Mouse (Mus musculus) forebrain, postnatal 0 days (tissue): ENCODE data around the gene Ccser1. TPM values are rescaled to one million over a fixed set of nuclear protein-coding genes. Genes with fewer than 3 reads are reported as not detected.

ENCODE experiments used
- ATAC-seq: fragments of 200-750 bp; cut with Nextera tagmentation; 2 replicates; pipeline ENCODE4 v1.8.0; 2017; ENCODE audit warnings: mild to moderate bottlenecking, moderate library complexity
- DNase-seq: peaks from one replicate; pipeline ENCODE4 v3.0.0-alpha.2; 2015
- H3K27ac ChIP-seq: fragments of 300-500 bp; sonication (generic); 2 replicates; pipeline ENCODE4 v1.5.1; 2014; ENCODE audit warnings: low read depth, mild to moderate bottlenecking, antibody characterized with exemption, low read length, moderate library complexity, mixed read lengths
- H3K27me3 ChIP-seq: fragments of 300-500 bp; sonication (generic); 2 replicates; pipeline ENCODE4 v1.6.1; 2014; ENCODE audit warnings: mild to moderate bottlenecking, low read length, mixed read lengths; ENCODE audit not compliant: insufficient read depth
- H3K36me3 ChIP-seq: fragments of 300-500 bp; sonication (generic); 2 replicates; pipeline ENCODE4 v1.6.1; 2014; ENCODE audit warnings: mild to moderate bottlenecking, moderate library complexity; ENCODE audit not compliant: insufficient read depth
- H3K4me1 ChIP-seq: fragments of 300-500 bp; sonication (generic); 2 replicates; pipeline ENCODE4 v1.6.1; 2014; ENCODE audit warnings: antibody characterized with exemption; ENCODE audit not compliant: insufficient read depth
- H3K4me2 ChIP-seq: fragments of 300-500 bp; sonication (generic); 2 replicates; pipeline ENCODE4 v1.6.1; 2014; ENCODE audit warnings: low read depth, mild to moderate bottlenecking, moderate library complexity
- H3K4me3 ChIP-seq: fragments of 300-500 bp; sonication (generic); 2 replicates; pipeline ENCODE4 v1.5.1; 2014; ENCODE audit warnings: low read depth, low read length, mixed read lengths
- H3K9ac ChIP-seq: fragments of 300-500 bp; sonication (generic); 2 replicates; pipeline ENCODE4 v1.6.1; 2014; ENCODE audit warnings: mild to moderate bottlenecking
- H3K9me3 ChIP-seq: fragments of 300-500 bp; sonication (generic); 2 replicates; pipeline ENCODE4 v1.6.1; 2016; ENCODE audit warnings: low read length
- CTCF ChIP-seq: sonication (generic); IDR thresholded peaks from 2 replicates; pipeline ENCODE4 v1.5.1; 2016; ENCODE audit warnings: antibody characterized with exemption, control low read depth, low read depth
- WGBS: fragments of 180-500 bp; shearing (Covaris S2); extraction: QIAGEN DNeasy Blood & Tissue Kit; methylation state at CpG from one replicate; pipeline ENCODE4 v1.1.7; 2014; 5-methylcytosine and 5-hydroxymethylcytosine counted together
- polyA plus RNA-seq: library from polyadenylated mRNA; unstranded; fragments of >200 nt; fragmentation: Nextera tagmentation; extraction: Ambion mirVana; gene quantifications from 2 replicates; pipeline ENCODE4 v1.2.1, GENCODE M21; 2015
- total RNA-seq: library from RNA; depleted of rRNA; stranded (reverse); fragments of >200 nt; gene quantifications from 2 replicates; pipeline ENCODE4 v1.2.3, GENCODE M21; 2014

The Ccser1 gene
- total and polyA plus RNA-seq, 2 experiments from 2014 or later: 14.4 to 58.1 TPM

- ATAC-seq: no peak
- no peak for TF ChIP-seq CTCF
- Histone ChIP-seq H3K4me1 (no peaks in the 10 kb centered on the region), H3K4me3 (no peak overlapping the region), H3K4me2 (no peak overlapping the region), H3K9ac (no peak overlapping the region), H3K27me3 (no peaks in the 10 kb centered on the region), H3K36me3 (no peaks in the 10 kb centered on the region), H3K9me3 (no peaks in the 10 kb centered on the region), H3K27ac (no peak overlapping the region)
- DNase-seq: no peak
- WGBS: 48% methylated on average over 2 of the region's 2 CpGs
Observed at GRCm38 (mm10) chr6:61471371-61472152, 291.4 kb downstream of the Ccser1 start.

DNA sequence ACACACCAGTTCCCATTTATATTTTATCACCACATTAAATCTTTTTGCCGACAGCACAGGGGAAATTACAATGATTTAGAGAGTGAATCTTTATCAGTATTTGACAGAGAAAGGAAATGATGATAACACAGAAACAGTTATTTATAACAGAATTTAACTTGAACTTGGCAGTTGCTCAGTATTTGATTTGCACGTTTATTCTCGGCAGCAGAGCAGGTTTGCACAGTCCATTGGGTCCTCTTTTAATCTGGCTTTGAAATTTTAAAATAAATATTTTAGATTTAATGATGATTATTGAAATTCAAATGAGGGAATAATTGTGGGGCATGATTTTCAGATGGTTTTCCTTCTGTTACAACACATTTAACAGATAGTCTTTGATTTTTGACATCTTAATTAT is 305.2 kb downstream of the Ccser1 start:
- ATAC-seq (no peak), DNase-seq (no peak)
- Histone ChIP-seq H3K4me3 (no peak overlapping the region), H3K4me2 (no peak overlapping the region), H3K4me1 (no peaks in the 10 kb centered on the region), H3K36me3 (no peaks in the 10 kb centered on the region), H3K27me3 (no peaks in the 10 kb centered on the region), H3K9ac (no peak overlapping the region), H3K9me3 (no peaks in the 10 kb centered on the region), H3K27ac (no peak overlapping the region)
- 34% methylated on average over 3 of the region's 3 CpGs for WGBS
- no peak for TF ChIP-seq CTCF

GRCm38 (mm10) chr6:61491979-61492821 is 312.1 kb downstream of the Ccser1 start:
- H3K4me2 ChIP-seq: 0 out of 2 replicates have a peak overlapping the region, but pooled peaks have one; percentile 15
- no peak overlapping the region for H3K27ac ChIP-seq
- H3K36me3 ChIP-seq: no peaks in the 10 kb centered on the region
- ATAC-seq (peak; percentile 56; the same call in 1 of the 2 replicates), DNase-seq (peak; percentile 8)
- no peak overlapping the region for H3K4me3 ChIP-seq
- H3K27me3 ChIP-seq: no peaks in the 10 kb centered on the region
- no peak overlapping the region for H3K9ac ChIP-seq
- H3K9me3 ChIP-seq: no peaks in the 10 kb centered on the region
- 35% methylated on average over 4 of the region's 4 CpGs for WGBS
- H3K4me1 ChIP-seq: no peaks in the 10 kb centered on the region
- TF ChIP-seq CTCF: no peak

GRCm38 (mm10) chr6:61493386-61493785 is 313.3 kb downstream of the Ccser1 start:
- no peak for ATAC-seq
- 95% methylated on average over 5 of the region's 5 CpGs for WGBS
- no peaks in the 10 kb centered on the region for H3K9me3 ChIP-seq

GRCm38 (mm10) chr6:61515310-61515709 is 335.2 kb downstream of the Ccser1 start:
- DNase-seq: no peak
- Histone ChIP-seq H3K4me2 (no peak overlapping the region), H3K36me3 (no peaks in the 10 kb centered on the region), H3K4me1 (no peaks in the 10 kb centered on the region), H3K9ac (no peak overlapping the region), H3K27ac (no peak overlapping the region), H3K4me3 (no peak overlapping the region), H3K9me3 (no peaks in the 10 kb centered on the region), H3K27me3 (no peaks in the 10 kb centered on the region)
- ATAC-seq: no peak
- WGBS: 80% methylated on average over 2 of the region's 2 CpGs
- no peak for TF ChIP-seq CTCF

More at GRCm38 (mm10) chr6:61493386-61493785, 313.3 kb downstream of the Ccser1 start:
- no peaks in the 10 kb centered on the region for H3K4me1 ChIP-seq
- no peaks in the 10 kb centered on the region for H3K27me3 ChIP-seq
- H3K4me2 ChIP-seq: no peak overlapping the region
- H3K4me3 ChIP-seq: no peak overlapping the region
- no peak overlapping the region for H3K9ac ChIP-seq
- no peaks in the 10 kb centered on the region for H3K36me3 ChIP-seq
- H3K27ac ChIP-seq: no peak overlapping the region
- DNase-seq: no peak
- no peak for TF ChIP-seq CTCF

GRCm38 (mm10) chr6:61521587-61521986 is 341.5 kb downstream of the Ccser1 start:
- H3K27ac ChIP-seq: no peak overlapping the region
- no peaks in the 10 kb centered on the region for H3K27me3 ChIP-seq
- no peaks in the 10 kb centered on the region for H3K9me3 ChIP-seq
- no peaks in the 10 kb centered on the region for H3K4me1 ChIP-seq
- ATAC-seq: no peak
- H3K4me2 ChIP-seq: no peak overlapping the region
- no peak overlapping the region for H3K4me3 ChIP-seq
- DNase-seq: no peak
- TF ChIP-seq CTCF: no peak
- no peak overlapping the region for H3K9ac ChIP-seq
- 79% methylated on average over 2 of the region's 2 CpGs for WGBS
- H3K36me3 ChIP-seq: no peaks in the 10 kb centered on the region

DNA sequence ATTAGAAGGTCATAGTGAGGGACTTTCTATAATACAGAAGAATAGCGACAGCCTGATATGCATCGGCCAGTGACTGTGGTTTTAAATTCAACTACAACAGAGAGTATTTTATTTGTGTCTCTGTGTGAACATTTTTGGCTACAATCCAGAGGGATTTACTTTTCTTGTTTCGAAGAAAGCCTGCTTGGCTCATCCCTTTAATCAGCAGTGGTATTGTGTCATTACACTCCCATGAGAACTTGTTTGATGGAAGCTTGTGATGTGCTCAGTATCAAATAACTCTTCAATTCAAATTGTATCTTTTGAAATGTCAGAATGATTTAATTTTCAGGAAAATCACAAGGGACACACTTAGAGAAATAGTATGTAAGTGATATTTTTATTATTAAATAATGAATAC is 342.0 kb downstream of the Ccser1 start:
- no peaks in the 10 kb centered on the region for H3K4me1 ChIP-seq
- 44% methylated on average over 3 of the region's 3 CpGs for WGBS
- TF ChIP-seq CTCF: no peak
- H3K4me2 ChIP-seq: no peak overlapping the region
- DNase-seq (no peak), ATAC-seq (no peak)
- H3K36me3 ChIP-seq: no peaks in the 10 kb centered on the region
- H3K27ac ChIP-seq: no peak overlapping the region
- H3K9ac ChIP-seq: no peak overlapping the region
- H3K9me3 ChIP-seq: no peaks in the 10 kb centered on the region
- no peak overlapping the region for H3K4me3 ChIP-seq
- no peaks in the 10 kb centered on the region for H3K27me3 ChIP-seq
